Mouse (Mus musculus): ENCODE results near the gene Lypd3. TPM values are rescaled to one million over a fixed set of nuclear protein-coding genes. Genes with fewer than 3 reads are reported as not detected.

Gene Lypd3
- total RNA-seq, 1 experiment: 0.13 TPM

DNA sequence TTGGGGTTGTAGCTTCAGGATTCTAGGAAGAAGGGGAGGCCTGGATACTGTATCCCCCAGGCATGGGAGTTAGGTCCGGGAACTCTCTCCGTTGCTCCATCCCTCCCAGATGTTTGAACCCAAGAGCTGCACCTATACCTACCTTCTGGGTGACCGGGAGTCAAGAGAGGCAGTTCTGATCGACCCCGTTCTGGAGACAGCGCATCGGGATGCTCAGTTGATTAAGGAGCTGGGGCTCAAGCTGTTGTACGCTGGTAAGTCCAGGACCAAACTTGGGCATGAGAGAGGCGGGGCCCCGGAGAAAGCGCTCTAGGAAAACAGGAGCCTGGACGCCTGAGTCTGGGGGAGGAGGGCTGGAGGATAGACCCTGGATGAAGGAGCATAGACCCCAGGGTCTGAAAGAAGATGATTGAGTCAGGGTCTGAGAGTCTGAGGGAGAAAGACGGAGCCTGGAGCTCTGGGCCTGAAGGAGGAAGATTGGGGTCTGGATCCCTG, 42.0 kb upstream of the Lypd3 start:
- DNase-seq (ENCODE audit: low read depth, low spot score): no peak
- peaks cover 0 to 5% of the 10 kb centered on the region in 2 experiments; a peak in 1 of 4 replicates for H3K4me1 ChIP-seq (ENCODE audit: control insufficient read depth in 2 of 2, insufficient read depth in 2 of 2, low read length in 2 of 2, poor library complexity in 1 of 2)
- in situ Hi-C loops (cut with MboI; ENCODE audit: low sequenced_read_pairs in 2 of 2, unreplicated experiment in 2 of 2): no loop called here
- no peaks in the 10 kb centered on the region for H3K9me3 ChIP-seq (ENCODE audit: control insufficient read depth, insufficient read depth, low read depth, low read length)
- no peak overlapping the region for H3K27ac ChIP-seq (ENCODE audit: insufficient read depth, low read depth, low read length, poor library complexity, severe bottlenecking)
- TF ChIP-seq MAFK (IDR thresholded peaks at IDR 0.05; ENCODE audit: insufficient read depth, low read depth, low read length) (no peak), ZC3H11A (IDR thresholded peaks at IDR 0.05; ENCODE audit: borderline replicate concordance, low read depth, low read length) (no peak), HCFC1 (IDR thresholded peaks at IDR 0.05; ENCODE audit: borderline replicate concordance, insufficient read depth, low read length) (no peak), CHD2 (IDR thresholded peaks at IDR 0.05; ENCODE audit: low read depth, low read length) (no peak), ZNF384 (IDR thresholded peaks at IDR 0.05; ENCODE audit: low read depth, low read length) (no peak)
- peak overlapping the region; percentile 77 for H3K9ac ChIP-seq (ENCODE audit: insufficient read depth, low read depth, low read length, poor library complexity, severe bottlenecking)
- no peaks in the 10 kb centered on the region for H3K36me3 ChIP-seq (ENCODE audit: control insufficient read depth, insufficient read depth, low read length, poor library complexity, severe bottlenecking)
- peak overlapping the region; percentile 78 to 85 for H3K4me3 ChIP-seq (ENCODE audit: insufficient read depth in 1 of 2, low read depth in 1 of 2, low read length in 2 of 2, poor library complexity in 1 of 2, severe bottlenecking in 1 of 2)

DNA sequence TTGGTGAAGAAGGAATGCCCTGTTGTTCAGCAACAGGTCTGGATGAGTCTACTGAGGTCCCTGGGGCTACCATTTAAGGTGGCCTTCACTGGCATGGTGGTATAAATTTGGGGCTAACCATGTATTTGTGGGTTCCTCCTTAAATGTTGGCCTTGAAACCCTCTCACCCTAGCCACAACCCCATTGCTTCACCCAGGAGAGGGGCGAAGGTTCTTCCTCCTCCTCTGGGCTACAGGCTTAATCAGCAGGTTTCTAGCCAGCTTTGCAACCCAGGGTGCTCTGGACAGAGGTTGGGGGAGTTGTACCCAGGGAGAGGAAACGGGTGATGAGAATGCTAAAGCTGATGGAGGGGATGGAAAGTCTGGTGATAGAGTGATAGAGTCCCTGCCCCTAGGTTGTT, 40.9 kb upstream of the Lypd3 start:
- Histone ChIP-seq H3K9me3 (ENCODE audit: control insufficient read depth, insufficient read depth, low read depth, low read length) (no peaks in the 10 kb centered on the region), H3K9ac (ENCODE audit: insufficient read depth, low read depth, low read length, poor library complexity, severe bottlenecking) (no peak overlapping the region), H3K4me1 (ENCODE audit: control insufficient read depth in 2 of 2, insufficient read depth in 2 of 2, low read length in 2 of 2, poor library complexity in 1 of 2) (peaks cover 0 to 5% of the 10 kb centered on the region in 2 experiments; a peak in 1 of 4 replicates), H3K27ac (ENCODE audit: insufficient read depth, low read depth, low read length, poor library complexity, severe bottlenecking) (no peak overlapping the region), H3K36me3 (ENCODE audit: control insufficient read depth, insufficient read depth, low read length, poor library complexity, severe bottlenecking) (no peaks in the 10 kb centered on the region), H3K4me3 (ENCODE audit: insufficient read depth in 1 of 2, low read depth in 1 of 2, low read length in 2 of 2, poor library complexity in 1 of 2, severe bottlenecking in 1 of 2) (no peak overlapping the region)
- TF ChIP-seq ZNF384 (IDR thresholded peaks at IDR 0.05; ENCODE audit: low read depth, low read length) (no peak), CHD2 (IDR thresholded peaks at IDR 0.05; ENCODE audit: low read depth, low read length) (no peak), ZC3H11A (IDR thresholded peaks at IDR 0.05; ENCODE audit: borderline replicate concordance, low read depth, low read length) (no peak), HCFC1 (IDR thresholded peaks at IDR 0.05; ENCODE audit: borderline replicate concordance, insufficient read depth, low read length) (no peak), MAFK (IDR thresholded peaks at IDR 0.05; ENCODE audit: insufficient read depth, low read depth, low read length) (no peak)
- DNase-seq (ENCODE audit: low read depth, low spot score): no peak
- in situ Hi-C loops (cut with MboI; ENCODE audit: low sequenced_read_pairs in 2 of 2, unreplicated experiment in 2 of 2): no loop called here

DNA sequence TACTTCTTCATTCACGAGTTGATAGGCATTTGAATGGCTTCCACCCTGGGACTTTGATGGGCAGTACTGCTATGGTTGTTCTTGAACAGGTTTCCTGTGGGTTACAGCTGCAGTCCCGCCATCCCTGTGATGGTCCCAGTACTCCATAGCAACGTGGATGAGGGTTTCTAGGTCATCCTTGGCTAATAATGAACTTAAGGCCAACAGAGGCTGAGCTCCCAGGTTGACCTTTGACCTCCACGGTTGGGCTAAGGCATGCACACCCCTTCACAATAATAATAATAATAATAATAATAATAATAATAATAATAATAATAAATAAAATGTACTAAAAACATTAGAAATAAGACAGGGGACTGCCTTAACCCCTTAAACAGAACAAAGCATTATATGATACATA, 38.2 kb upstream of the Lypd3 start:
- H3K9me3 ChIP-seq (ENCODE audit: control insufficient read depth, insufficient read depth, low read depth, low read length): no peaks in the 10 kb centered on the region
- DNase-seq (ENCODE audit: low read depth, low spot score): no peak
- no peak overlapping the region for H3K4me3 ChIP-seq (ENCODE audit: insufficient read depth in 1 of 2, low read depth in 1 of 2, low read length in 2 of 2, poor library complexity in 1 of 2, severe bottlenecking in 1 of 2)
- H3K27ac ChIP-seq (ENCODE audit: insufficient read depth, low read depth, low read length, poor library complexity, severe bottlenecking): no peak overlapping the region
- in situ Hi-C loops (cut with MboI; ENCODE audit: low sequenced_read_pairs in 2 of 2, unreplicated experiment in 2 of 2): no loop called here
- H3K4me1 ChIP-seq (ENCODE audit: control insufficient read depth in 2 of 2, insufficient read depth in 2 of 2, low read length in 2 of 2, poor library complexity in 1 of 2): peaks cover 0 to 5% of the 10 kb centered on the region in 2 experiments; a peak in 1 of 4 replicates
- H3K9ac ChIP-seq (ENCODE audit: insufficient read depth, low read depth, low read length, poor library complexity, severe bottlenecking): no peak overlapping the region
- no peak for TF ChIP-seq ZC3H11A (IDR thresholded peaks at IDR 0.05; ENCODE audit: borderline replicate concordance, low read depth, low read length)
- TF ChIP-seq ZNF384 (IDR thresholded peaks at IDR 0.05; ENCODE audit: low read depth, low read length): no peak
- TF ChIP-seq HCFC1 (IDR thresholded peaks at IDR 0.05; ENCODE audit: borderline replicate concordance, insufficient read depth, low read length): no peak
- no peak for TF ChIP-seq CHD2 (IDR thresholded peaks at IDR 0.05; ENCODE audit: low read depth, low read length)
- H3K36me3 ChIP-seq (ENCODE audit: control insufficient read depth, insufficient read depth, low read length, poor library complexity, severe bottlenecking): no peaks in the 10 kb centered on the region

GRCm38 (mm10) chr7:24599211-24600067, 36.9 kb upstream of the Lypd3 start:
- Histone ChIP-seq H3K27ac (ENCODE audit: insufficient read depth, low read depth, low read length, poor library complexity, severe bottlenecking) (no peak overlapping the region), H3K4me3 (ENCODE audit: insufficient read depth in 1 of 2, low read depth in 1 of 2, low read length in 2 of 2, poor library complexity in 1 of 2, severe bottlenecking in 1 of 2) (no peak overlapping the region), H3K36me3 (ENCODE audit: control insufficient read depth, insufficient read depth, low read length, poor library complexity, severe bottlenecking) (no peaks in the 10 kb centered on the region), H3K9ac (ENCODE audit: insufficient read depth, low read depth, low read length, poor library complexity, severe bottlenecking) (no peak overlapping the region), H3K9me3 (ENCODE audit: control insufficient read depth, insufficient read depth, low read depth, low read length) (no peaks in the 10 kb centered on the region), H3K4me1 (ENCODE audit: control insufficient read depth in 2 of 2, insufficient read depth in 2 of 2, low read length in 2 of 2, poor library complexity in 1 of 2) (peaks cover 0 to 5% of the 10 kb centered on the region in 2 experiments; a peak in 1 of 4 replicates)
- no peak for DNase-seq (ENCODE audit: low read depth, low spot score)
- in situ Hi-C loops (cut with MboI; ENCODE audit: low sequenced_read_pairs in 2 of 2, unreplicated experiment in 2 of 2): loop anchor here in 1 of 2 experiments (25.0 kb wide), 1 partner anchor 363 kb away; the partner anchor contains the start of gene Rabac1
- TF ChIP-seq CHD2 (IDR thresholded peaks at IDR 0.05; ENCODE audit: low read depth, low read length) (no peak), MAFK (IDR thresholded peaks at IDR 0.05; ENCODE audit: insufficient read depth, low read depth, low read length) (peak; percentile 48), ZNF384 (IDR thresholded peaks at IDR 0.05; ENCODE audit: low read depth, low read length) (no peak), ZC3H11A (IDR thresholded peaks at IDR 0.05; ENCODE audit: borderline replicate concordance, low read depth, low read length) (no peak), HCFC1 (IDR thresholded peaks at IDR 0.05; ENCODE audit: borderline replicate concordance, insufficient read depth, low read length) (no peak)

Data from ES-E14 (cell line).